Mouse (Mus musculus) activated CD4-positive, CD25-positive, alpha-beta regulatory T cell (primary cell): Measurements from ENCODE around the gene Uba52. TPM values are rescaled to one million over a fixed set of nuclear protein-coding genes. Genes with fewer than 3 reads are reported as not detected.

Experiments
- polyA plus RNA-seq, 2 experiments: library from polyadenylated mRNA; unstranded; fragments of 100-300 nt; shearing (Covaris generic); gene quantifications; one replicate each; pipeline ENCODE4 v1.2.1; 2017

Gene Uba52
- polyA plus RNA-seq, result 1,000 to 10,000 TPM in 1 of 2 experiments, 100 to 1,000 TPM in 1; 932 to 1,504 TPM

GRCm38 (mm10) chr8:70510228-70510915 is at the start of gene Uba52:
Gene Uba52 (minus strand): TSS chr8:70510801.

GRCm38 (mm10) chr8:70539077-70539813 is 28.6 kb upstream of the Uba52 start, which contains the start of gene Ell:
Gene Ell (plus strand): TSS chr8:70539457.

GRCm38 (mm10) chr8:70527512-70528181 is 17.0 kb upstream of the Uba52 start, which contains the start of the genes Fkbp8 and Kxd1:
Gene Fkbp8 (plus strand): TSS chr8:70527724.
Gene Kxd1 (minus strand): TSS chr8:70527956.

GRCm38 (mm10) chr8:70506328-70507026 is 4.1 kb downstream of the Uba52 start, which contains the start of gene Rex1bd:
Gene Rex1bd (minus strand): TSS chr8:70506752.

GRCm38 (mm10) chr8:70492664-70493640 is 17.6 kb downstream of the Uba52 start, which contains the start of gene Crlf1:
Gene Crlf1 (plus strand): TSS chr8:70493158.

GRCm38 (mm10) chr8:70486941-70487520 is 23.6 kb downstream of the Uba52 start, which contains the start of gene Tmem59l:
Gene Tmem59l (minus strand): TSS chr8:70487358.

GRCm38 (mm10) chr8:70476333-70477268 is 34.0 kb downstream of the Uba52 start, which contains the start of gene Klhl26:
Gene Klhl26 (minus strand): TSS chr8:70476968.

Other genes with a start within 250 kb of the Uba52 start
- gene Homer3, start 228.0 kb downstream of the Uba52 start, polyA plus RNA-seq, result 1 to 10 TPM; 2.9 to 5.7 TPM
- 10 to 100 TPM; 49.1 to 66.3 TPM for gene Ddx49, start 208.3 kb downstream of the Uba52 start, polyA plus RNA-seq
- gene Cope, start 208.3 kb downstream of the Uba52 start, polyA plus RNA-seq, result 100 to 1,000 TPM; 346 to 377 TPM
- gene Cers1, start 195.0 kb downstream of the Uba52 start, polyA plus RNA-seq, result not detected
- gene Gdf1, start 181.0 kb downstream of the Uba52 start, polyA plus RNA-seq, result under 1 TPM; 0.36 to 0.39 TPM
- gene Upf1, start 157.5 kb downstream of the Uba52 start, polyA plus RNA-seq, result 10 to 100 TPM; 55.4 to 75.0 TPM
- gene Comp, start 137.2 kb downstream of the Uba52 start, polyA plus RNA-seq, result 1 to 10 TPM; 1.0 to 2.2 TPM
- gene Crtc1, start 71.2 kb downstream of the Uba52 start, polyA plus RNA-seq, result 10 to 100 TPM in 1 of 2 experiments, 1 to 10 TPM in 1; 9.8 to 11.8 TPM
- gene Klhl26, start 33.8 kb downstream of the Uba52 start, polyA plus RNA-seq, result 10 to 100 TPM; 10.3 to 17.8 TPM
- not detected for gene Tmem59l, start 23.4 kb downstream of the Uba52 start, polyA plus RNA-seq
- gene Crlf1, start 17.6 kb downstream of the Uba52 start, polyA plus RNA-seq, result not detected
- gene Rex1bd, start 4.0 kb downstream of the Uba52 start, polyA plus RNA-seq, result 100 to 1,000 TPM; 103 to 125 TPM
- gene Fkbp8, start 16.9 kb upstream of the Uba52 start, polyA plus RNA-seq, result 100 to 1,000 TPM; 372 to 404 TPM
- gene Kxd1, start 17.2 kb upstream of the Uba52 start, polyA plus RNA-seq, result 100 to 1,000 TPM; 108 to 123 TPM
- gene Ell, start 28.7 kb upstream of the Uba52 start, polyA plus RNA-seq, result 10 to 100 TPM; 25.7 to 27.7 TPM
- gene Isyna1, start 83.6 kb upstream of the Uba52 start, polyA plus RNA-seq, result 10 to 100 TPM; 31.5 to 78.3 TPM
- 100 to 1,000 TPM; 121 to 146 TPM for gene Ssbp4, start 98.1 kb upstream of the Uba52 start, polyA plus RNA-seq
- gene Lrrc25, start 105.4 kb upstream of the Uba52 start, polyA plus RNA-seq, result under 1 TPM; 0.38 to 0.74 TPM
- not detected for gene Gdf15, start 121.7 kb upstream of the Uba52 start, polyA plus RNA-seq
- 1 to 10 TPM; 4.7 to 9.1 TPM for gene Pgpep1, start 149.6 kb upstream of the Uba52 start, polyA plus RNA-seq
- gene Lsm4, start 162.4 kb upstream of the Uba52 start, polyA plus RNA-seq, result 100 to 1,000 TPM; 348 to 441 TPM
- gene Jund, start 188.1 kb upstream of the Uba52 start, polyA plus RNA-seq, result 100 to 1,000 TPM; 757 to 879 TPM
- gene Iqcn, start 192.7 kb upstream of the Uba52 start, polyA plus RNA-seq, result not detected
- not detected for gene Gm3336, start 207.7 kb upstream of the Uba52 start, polyA plus RNA-seq
- gene Pde4c, start 212.9 kb upstream of the Uba52 start, polyA plus RNA-seq, result 1 to 10 TPM; 1.0 to 1.3 TPM
- 10 to 100 TPM in 1 of 2 experiments, 1 to 10 TPM in 1; 9.7 to 16.6 TPM for gene Rab3a, start 243.9 kb upstream of the Uba52 start, polyA plus RNA-seq